Mouse (Mus musculus): ENCODE measurements around the gene Lrp2. TPM values are rescaled to one million over a fixed set of nuclear protein-coding genes. Genes with fewer than 3 reads are reported as not detected.

Gene Lrp2
- total and polyA plus RNA-seq, 2 experiments from 2014 or later = 0.46 to 3.9 TPM

DNA sequence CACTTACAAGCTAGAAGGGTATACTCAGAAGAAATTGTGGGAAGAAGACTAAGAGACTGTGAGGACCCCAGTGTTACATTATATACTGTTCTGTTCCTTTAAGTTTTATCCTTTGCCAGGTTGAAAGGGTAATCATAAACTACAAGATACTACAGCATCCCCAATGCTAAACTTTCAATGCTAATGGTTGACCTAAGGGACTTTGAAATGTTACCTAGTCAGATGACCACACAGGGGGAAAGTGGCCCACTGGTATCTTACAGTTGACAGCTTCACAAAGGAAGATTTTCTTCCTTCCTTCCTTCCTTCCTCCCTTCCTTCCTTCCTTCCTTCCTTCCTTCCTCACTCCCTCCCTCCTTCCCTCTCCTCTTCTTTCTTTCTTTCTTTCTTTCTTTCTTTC is 32.5 kb upstream of the Lrp2 start:
- no peaks in the 10 kb centered on the region for H3K27me3 ChIP-seq (ENCODE audit: insufficient read depth, low read length)
- no peak overlapping the region for H3K4me3 ChIP-seq (ENCODE audit: low read length)
- no peaks in the 10 kb centered on the region for H3K36me3 ChIP-seq (ENCODE audit: insufficient read depth, low read length)
- H3K9ac ChIP-seq (replicated peaks; ENCODE audit: low read length) = no peak overlapping the region
- ATAC-seq = no peak
- H3K4me2 ChIP-seq (ENCODE audit: low read depth, low read length) = no peak overlapping the region
- TF ChIP-seq CTCF (IDR thresholded peaks at IDR 0.05; ENCODE audit: low read depth) = no peak
- no peak for DNase-seq (ENCODE audit: low spot score)
- H3K27ac ChIP-seq = no peak overlapping the region
- no peaks in the 10 kb centered on the region for H3K4me1 ChIP-seq (ENCODE audit: insufficient read depth, low read length)
- no peaks in the 10 kb centered on the region for H3K9me3 ChIP-seq (ENCODE audit: low read length)

DNA sequence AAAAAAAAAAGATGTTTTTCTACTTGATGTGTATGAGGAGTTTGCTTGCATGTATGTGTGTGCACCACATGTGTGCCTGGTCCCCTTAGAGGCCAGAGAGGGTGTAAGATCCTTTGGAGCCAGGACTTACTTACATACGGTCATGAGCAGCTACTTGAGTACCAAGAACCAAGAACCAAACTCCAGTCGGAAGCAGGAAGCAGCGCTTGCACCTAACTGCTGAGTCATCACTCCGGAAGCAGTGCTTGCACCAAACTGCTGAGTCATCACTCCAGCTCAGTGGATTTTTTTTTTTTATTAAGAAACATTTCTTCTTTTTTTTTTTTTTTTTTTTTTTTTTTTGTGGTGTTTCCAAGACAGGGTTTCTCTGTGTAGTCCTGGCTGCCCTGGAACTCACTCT is 27.4 kb upstream of the Lrp2 start:
- no peak overlapping the region for H3K9ac ChIP-seq (replicated peaks; ENCODE audit: low read length)
- H3K27ac ChIP-seq = no peak overlapping the region
- no peak overlapping the region for H3K4me2 ChIP-seq (ENCODE audit: low read depth, low read length)
- DNase-seq (ENCODE audit: low spot score) (peak; percentile 62), ATAC-seq (no peak)
- no peak for TF ChIP-seq CTCF (IDR thresholded peaks at IDR 0.05; ENCODE audit: low read depth)
- 68% methylated on average over 4 of the region's 4 CpGs for WGBS
- H3K4me1 ChIP-seq (ENCODE audit: insufficient read depth, low read length) = no peaks in the 10 kb centered on the region
- no peak overlapping the region for H3K4me3 ChIP-seq (ENCODE audit: low read length)
- no peaks in the 10 kb centered on the region for H3K27me3 ChIP-seq (ENCODE audit: insufficient read depth, low read length)
- no peaks in the 10 kb centered on the region for H3K9me3 ChIP-seq (ENCODE audit: low read length)
- no peaks in the 10 kb centered on the region for H3K36me3 ChIP-seq (ENCODE audit: insufficient read depth, low read length)

DNA sequence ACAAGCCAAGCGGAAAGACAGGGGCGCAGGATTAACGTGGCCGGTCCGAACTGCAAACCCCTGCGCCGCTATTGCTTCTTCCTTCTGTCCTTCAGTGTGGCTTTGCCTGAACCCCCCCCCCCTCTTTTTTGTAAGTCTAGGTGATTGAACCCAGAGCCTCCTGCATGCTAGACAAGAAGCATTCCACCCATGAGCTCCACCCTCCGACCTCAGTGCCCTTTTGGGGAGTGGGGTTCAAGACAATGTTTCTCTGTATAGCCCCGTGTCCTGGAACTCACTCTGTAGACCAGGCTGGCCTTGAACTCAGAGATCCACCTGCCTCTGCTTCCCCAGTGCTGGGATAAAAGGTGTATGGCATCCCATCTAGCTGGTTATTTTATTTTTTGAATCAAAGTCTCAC is 26.9 kb upstream of the Lrp2 start:
- Histone ChIP-seq H3K27me3 (ENCODE audit: insufficient read depth, low read length) (no peaks in the 10 kb centered on the region), H3K4me2 (ENCODE audit: low read depth, low read length) (no peak overlapping the region), H3K4me1 (ENCODE audit: insufficient read depth, low read length) (no peaks in the 10 kb centered on the region), H3K9ac (replicated peaks; ENCODE audit: low read length) (no peak overlapping the region), H3K27ac (no peak overlapping the region), H3K36me3 (ENCODE audit: insufficient read depth, low read length) (no peaks in the 10 kb centered on the region), H3K9me3 (ENCODE audit: low read length) (no peaks in the 10 kb centered on the region), H3K4me3 (ENCODE audit: low read length) (no peak overlapping the region)
- 68% methylated on average over 9 of the region's 9 CpGs for WGBS
- DNase-seq (ENCODE audit: low spot score) = no peak
- ATAC-seq = no peak
- TF ChIP-seq CTCF (IDR thresholded peaks at IDR 0.05; ENCODE audit: low read depth) = no peak

DNA sequence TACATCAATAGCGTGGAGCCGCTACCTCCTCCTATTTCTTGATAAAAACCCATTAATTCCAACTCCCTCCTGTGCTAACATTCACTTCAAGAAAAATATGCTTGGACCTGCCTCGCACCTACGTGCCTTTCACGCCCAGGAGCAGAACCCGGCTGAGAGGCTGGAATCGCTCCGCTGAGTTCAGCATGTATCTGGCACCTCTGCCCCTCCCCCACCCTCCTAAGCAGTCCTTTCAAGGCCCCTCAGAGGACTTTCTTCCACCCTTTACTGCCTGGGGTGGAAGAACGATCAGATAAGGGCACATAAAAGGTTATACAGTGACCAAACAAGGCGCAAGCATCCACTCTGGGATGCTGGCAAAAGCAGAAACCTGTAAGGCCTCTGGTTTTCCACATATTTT is 26.4 kb upstream of the Lrp2 start:
- H3K4me1 ChIP-seq (ENCODE audit: insufficient read depth, low read length) = no peaks in the 10 kb centered on the region
- no peak for TF ChIP-seq CTCF (IDR thresholded peaks at IDR 0.05; ENCODE audit: low read depth)
- no peak overlapping the region for H3K9ac ChIP-seq (replicated peaks; ENCODE audit: low read length)
- DNase-seq (ENCODE audit: low spot score) = no peak
- no peaks in the 10 kb centered on the region for H3K9me3 ChIP-seq (ENCODE audit: low read length)
- H3K36me3 ChIP-seq (ENCODE audit: insufficient read depth, low read length) = no peaks in the 10 kb centered on the region
- no peak for ATAC-seq
- 18% methylated on average over 10 of the region's 10 CpGs for WGBS
- no peak overlapping the region for H3K4me2 ChIP-seq (ENCODE audit: low read depth, low read length)
- H3K4me3 ChIP-seq (ENCODE audit: low read length) = no peak overlapping the region
- H3K27me3 ChIP-seq (ENCODE audit: insufficient read depth, low read length) = no peaks in the 10 kb centered on the region
- no peak overlapping the region for H3K27ac ChIP-seq

DNA sequence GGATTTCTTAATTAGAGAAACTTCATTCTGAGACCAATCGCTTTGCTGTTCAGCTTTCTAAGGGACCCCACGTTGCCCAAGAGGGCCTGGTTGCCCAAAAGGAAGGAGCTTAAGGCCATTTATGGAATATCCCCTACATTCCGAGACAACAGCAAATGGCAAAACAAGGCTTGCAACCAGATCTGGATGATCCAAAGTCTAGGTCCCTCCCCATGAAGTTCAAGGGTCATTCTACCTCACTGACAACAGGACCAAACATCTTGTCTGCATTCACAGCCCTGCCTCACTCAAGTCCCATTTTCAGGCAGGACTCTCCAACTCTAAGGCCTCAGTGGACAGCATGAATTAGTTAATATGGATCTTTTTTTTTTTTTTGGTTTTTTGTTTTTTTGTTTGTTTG is 20.8 kb upstream of the Lrp2 start:
- Histone ChIP-seq H3K9ac (replicated peaks; ENCODE audit: low read length) (no peak overlapping the region), H3K4me2 (ENCODE audit: low read depth, low read length) (no peak overlapping the region), H3K4me1 (ENCODE audit: insufficient read depth, low read length) (no peaks in the 10 kb centered on the region), H3K36me3 (ENCODE audit: insufficient read depth, low read length) (no peaks in the 10 kb centered on the region), H3K27me3 (ENCODE audit: insufficient read depth, low read length) (no peaks in the 10 kb centered on the region), H3K9me3 (ENCODE audit: low read length) (no peaks in the 10 kb centered on the region), H3K27ac (no peak overlapping the region), H3K4me3 (ENCODE audit: low read length) (no peak overlapping the region)
- DNase-seq (ENCODE audit: low spot score) = no peak
- 91% methylated on average over 3 of the region's 3 CpGs for WGBS
- TF ChIP-seq CTCF (IDR thresholded peaks at IDR 0.05; ENCODE audit: low read depth) = no peak
- ATAC-seq = no peak

DNA sequence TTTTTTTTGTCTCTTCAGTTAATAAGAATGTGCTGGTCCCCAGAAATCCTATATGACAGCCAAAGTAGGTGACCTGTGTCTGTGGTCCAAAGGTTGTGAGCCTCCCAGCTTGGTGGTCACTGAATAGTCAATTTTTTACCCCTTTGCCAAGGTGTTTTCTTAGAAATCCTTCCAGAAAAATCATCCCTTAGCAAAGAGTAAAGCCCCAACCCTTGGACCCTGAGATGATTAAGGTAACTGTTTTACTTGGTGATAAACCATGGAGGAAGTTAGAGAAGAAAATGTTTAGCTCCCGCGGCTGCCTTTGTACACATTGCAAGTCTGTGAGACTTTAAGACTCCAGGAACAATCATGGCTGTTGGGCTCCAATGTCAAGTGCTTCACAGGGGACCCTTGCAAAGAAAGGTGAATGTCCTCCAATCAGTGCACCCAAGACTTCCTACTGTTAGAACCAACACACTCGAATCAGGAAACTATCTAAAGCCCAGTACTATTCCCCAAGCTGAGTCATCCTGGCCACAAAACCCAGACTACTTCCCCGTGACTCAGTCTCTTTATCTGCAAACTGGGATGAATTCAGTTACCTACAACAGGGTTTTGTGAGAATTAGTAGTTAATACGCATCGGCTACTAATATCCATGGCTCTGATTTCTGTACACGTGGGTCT is 18.0 kb upstream of the Lrp2 start:
- Histone ChIP-seq H3K9ac (replicated peaks; ENCODE audit: low read length) (no peak overlapping the region), H3K9me3 (ENCODE audit: low read length) (no peaks in the 10 kb centered on the region), H3K4me3 (ENCODE audit: low read length) (no peak overlapping the region), H3K4me2 (ENCODE audit: low read depth, low read length) (no peak overlapping the region), H3K36me3 (ENCODE audit: insufficient read depth, low read length) (no peaks in the 10 kb centered on the region), H3K27ac (no peak overlapping the region), H3K27me3 (ENCODE audit: insufficient read depth, low read length) (no peaks in the 10 kb centered on the region), H3K4me1 (ENCODE audit: insufficient read depth, low read length) (no peaks in the 10 kb centered on the region)
- ATAC-seq (no peak), DNase-seq (ENCODE audit: low spot score) (no peak)
- TF ChIP-seq CTCF (IDR thresholded peaks at IDR 0.05; ENCODE audit: low read depth) = no peak
- 87% methylated on average over 7 of the region's 7 CpGs for WGBS

DNA sequence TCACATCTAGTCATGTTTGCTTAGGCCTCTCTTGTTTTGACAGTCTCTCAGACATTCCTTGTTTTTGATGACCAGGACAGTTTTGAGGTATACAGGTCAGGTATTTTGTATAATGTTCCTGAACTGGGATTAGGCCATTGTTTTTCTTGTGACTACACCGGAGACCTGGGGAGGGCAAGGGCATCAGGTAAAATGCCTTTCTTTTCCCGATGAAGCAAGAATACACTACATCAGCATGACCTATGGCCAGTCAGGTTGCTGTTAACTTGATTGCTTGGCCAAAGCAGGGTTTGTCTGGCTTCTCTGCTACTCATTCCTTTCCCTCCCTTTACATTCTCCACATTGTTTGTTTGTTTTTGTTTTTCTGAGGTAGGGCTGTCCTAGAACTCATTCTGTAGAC is 7.3 kb upstream of the Lrp2 start:
- Histone ChIP-seq H3K4me3 (ENCODE audit: low read length) (no peak overlapping the region), H3K36me3 (ENCODE audit: insufficient read depth, low read length) (no peaks in the 10 kb centered on the region), H3K4me1 (ENCODE audit: insufficient read depth, low read length) (no peaks in the 10 kb centered on the region), H3K27me3 (ENCODE audit: insufficient read depth, low read length) (no peaks in the 10 kb centered on the region), H3K4me2 (ENCODE audit: low read depth, low read length) (no peak overlapping the region), H3K9ac (replicated peaks; ENCODE audit: low read length) (no peak overlapping the region), H3K27ac (no peak overlapping the region), H3K9me3 (ENCODE audit: low read length) (no peaks in the 10 kb centered on the region)
- no peak for ATAC-seq
- DNase-seq (ENCODE audit: low spot score) = no peak
- no peak for TF ChIP-seq CTCF (IDR thresholded peaks at IDR 0.05; ENCODE audit: low read depth)
- 93% methylated on average over 2 of the region's 2 CpGs for WGBS

Data from hindbrain, postnatal 0 days (tissue).